Mouse (Mus musculus) adrenal gland, postnatal 10 days (tissue): ENCODE results near the gene Srarp. TPM values are rescaled to one million over a fixed set of nuclear protein-coding genes. Genes with fewer than 3 reads are reported as not detected.

Experiments used
- DNase-seq: peaks from one replicate; pipeline ENCODE4 v3.0.0; 2021; ENCODE audit warnings: mixed read lengths
- total RNA-seq, 2 experiments: library from RNA; stranded (reverse); gene quantifications; 2 replicates each; pipeline ENCODE4 v1.2.3; 2021

Srarp gene
- total RNA-seq, 2 experiments from 2014 or later: not detected

DNA sequence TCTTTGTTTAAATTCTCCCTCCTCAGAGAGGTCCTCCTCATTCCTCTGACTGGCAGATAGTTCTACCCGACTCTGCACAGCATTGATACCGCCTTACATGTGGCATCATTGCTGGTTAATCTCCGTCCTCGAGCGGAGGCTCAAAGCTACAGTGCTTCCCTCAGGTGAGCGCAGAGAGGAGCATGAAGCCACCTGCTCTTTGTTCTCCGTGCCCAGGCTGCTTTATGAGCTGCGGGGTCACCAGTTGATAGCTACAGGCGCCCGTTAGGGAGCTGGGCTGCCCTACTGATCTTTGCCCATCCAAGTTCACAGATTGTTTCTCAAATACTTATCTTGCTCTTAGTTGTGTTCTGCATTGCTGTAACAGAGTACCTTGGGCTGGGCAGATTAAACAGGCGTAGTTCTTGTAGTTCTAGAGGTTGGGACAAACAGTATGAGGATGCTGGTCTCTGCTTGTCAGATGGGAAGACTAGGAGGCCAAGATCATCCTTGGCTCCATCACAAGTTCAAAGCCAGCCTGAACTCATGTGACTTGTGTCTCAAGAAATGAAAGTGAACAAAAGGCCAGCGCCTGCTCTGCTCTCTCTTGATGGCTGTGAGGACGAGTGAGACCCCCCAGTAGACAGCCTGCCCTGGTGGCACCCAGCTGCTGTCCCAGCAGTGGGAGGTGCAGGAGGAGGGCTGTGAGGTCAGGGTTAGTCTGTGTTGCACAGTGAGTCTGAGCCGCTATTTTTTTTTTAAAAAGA, 20.5 kb upstream of the Srarp start:
- DNase-seq: no peak

DNA sequence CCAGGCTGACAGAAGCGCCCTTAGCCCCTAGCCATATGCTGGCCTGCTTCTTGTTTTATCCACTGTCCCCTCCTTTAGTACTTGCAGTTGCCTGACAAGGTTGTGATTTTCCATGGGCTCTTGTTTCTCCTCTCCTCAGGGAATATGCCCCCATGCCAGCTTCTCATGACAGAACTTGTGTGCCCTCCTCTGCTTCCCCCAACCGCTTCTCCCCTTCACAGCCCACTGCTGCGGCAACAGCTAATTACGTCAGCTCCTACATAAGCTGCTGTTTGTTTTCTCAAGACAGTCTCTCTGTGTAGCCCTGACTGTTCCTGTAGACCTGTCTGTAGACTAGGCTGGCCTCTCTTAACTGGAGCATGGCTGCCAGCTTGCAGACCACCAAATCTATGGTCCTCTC, 19.6 kb upstream of the Srarp start:
- DNase-seq: no peak

DNA sequence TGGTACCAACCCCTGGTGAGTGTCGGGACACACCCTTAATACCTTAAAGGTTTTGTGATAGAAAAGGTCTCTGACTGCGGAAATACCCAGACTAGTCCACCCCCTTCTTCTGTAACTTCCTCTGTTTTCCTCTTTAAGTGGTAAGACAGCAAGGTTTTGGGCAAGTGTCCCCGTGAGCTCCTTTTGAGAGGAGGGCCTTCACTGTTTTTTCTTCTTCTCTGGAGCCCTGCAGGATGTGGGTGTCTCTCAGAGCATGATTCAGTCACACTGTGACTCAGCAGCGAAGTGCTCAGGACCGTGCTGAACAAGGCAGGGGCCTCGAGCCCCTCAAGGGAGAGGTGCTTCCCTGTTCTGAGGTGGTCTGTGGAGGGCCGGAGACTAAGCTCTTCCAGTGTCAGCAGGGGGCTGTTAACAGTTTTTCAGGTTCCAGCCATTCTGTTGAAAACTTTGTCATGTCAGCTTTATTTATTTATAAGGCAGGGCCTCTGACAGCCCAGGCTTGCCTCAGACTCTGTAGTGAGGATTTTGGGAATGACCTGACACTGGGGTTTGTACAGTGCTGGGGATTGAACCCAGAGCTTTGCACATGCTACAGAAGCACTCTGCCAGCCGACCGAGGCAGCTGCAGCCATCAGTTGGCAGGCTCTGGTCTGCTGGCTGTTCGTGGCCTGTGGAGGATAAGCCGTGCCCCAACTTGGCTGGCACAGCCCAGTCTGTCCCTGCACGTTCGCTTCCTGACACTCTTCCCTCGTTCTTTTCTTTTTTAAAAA, 18.9 kb upstream of the Srarp start:
- no peak for DNase-seq

DNA sequence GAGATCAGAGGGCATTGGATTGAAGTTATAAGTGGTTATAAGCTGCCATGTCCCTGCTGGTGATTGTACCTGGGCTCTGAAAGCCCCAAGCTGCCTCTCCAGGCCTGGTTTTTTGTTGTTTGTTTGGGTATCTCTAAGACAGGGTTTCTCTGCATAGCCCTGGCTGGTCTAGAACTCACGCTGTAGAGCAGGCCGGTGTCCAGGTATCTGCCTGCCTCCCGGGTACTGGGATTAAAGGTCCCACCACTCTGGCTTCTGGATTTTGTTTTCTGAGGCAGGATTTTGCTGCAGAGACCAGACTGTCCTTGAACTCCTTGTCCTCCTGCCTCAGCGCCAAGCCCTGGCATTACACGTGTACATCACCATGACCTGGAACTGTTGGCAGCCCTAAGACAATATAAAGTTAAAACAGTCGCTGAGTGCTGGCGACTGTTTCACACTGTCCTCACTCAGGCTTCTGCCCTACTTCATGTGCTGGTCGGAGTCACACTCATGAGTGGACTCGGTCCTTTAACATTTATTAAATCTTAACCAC, 16.1 kb upstream of the Srarp start:
- DNase-seq: no peak

DNA sequence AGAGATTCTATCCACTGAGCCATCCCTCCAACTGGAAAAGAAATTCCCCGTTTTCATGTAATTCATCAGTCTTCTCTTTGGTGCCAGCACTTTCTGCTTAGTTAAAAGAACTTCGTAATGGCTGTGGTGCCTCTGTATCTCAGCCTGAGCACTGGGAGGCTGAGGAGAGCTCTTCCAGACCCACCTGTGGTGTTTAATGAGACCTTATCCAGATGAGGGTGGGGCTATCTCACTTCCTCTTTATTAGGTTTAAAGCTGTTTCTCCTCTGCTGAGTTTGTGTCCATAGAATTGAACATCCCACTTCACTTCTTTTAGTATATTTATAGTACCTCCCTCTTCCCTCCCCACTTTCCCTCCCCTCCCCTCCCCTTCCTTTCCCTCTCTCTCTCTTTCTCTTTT, 15.3 kb upstream of the Srarp start:
- no peak for DNase-seq

DNA sequence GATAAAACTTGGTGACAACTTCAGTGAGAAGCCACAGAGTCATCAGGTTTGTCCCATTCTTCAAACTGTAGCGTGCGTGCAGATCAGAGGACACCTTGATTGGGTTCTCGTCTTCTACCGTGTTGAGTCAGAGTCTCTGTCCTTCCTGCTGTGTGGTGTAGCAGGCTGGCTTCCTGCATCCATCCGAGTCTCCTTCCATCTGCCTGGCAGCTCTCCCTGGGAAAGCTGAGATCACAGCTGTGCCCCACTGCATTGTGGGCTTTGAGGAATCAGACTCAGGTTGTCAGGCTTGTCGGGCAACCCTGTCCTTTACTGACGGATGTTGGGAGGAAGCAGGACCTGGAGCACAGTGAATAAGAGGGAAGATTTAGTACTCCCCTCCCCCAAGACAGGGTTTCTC, 10.3 kb upstream of the Srarp start:
- DNase-seq: no peak

DNA sequence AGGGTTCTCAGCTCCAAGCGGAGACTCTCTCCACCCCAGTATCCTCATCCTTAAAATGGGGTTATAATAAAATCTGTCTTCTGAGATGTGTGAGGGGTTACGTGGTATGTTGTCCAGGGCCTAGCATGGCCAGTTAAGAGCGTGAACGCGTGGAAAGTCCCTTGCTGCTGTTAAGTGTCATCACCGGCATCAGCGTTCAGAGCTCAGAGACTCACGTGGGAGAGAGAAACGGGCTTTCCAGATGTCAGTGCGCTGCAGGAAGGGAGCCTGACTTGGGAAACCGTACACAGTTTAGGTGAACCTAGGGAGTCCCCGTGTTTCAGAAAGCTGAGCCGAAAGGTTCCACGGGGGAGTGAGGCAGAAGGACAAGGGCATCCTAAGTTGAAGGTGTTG, 9.4 kb upstream of the Srarp start:
- DNase-seq: no peak

DNA sequence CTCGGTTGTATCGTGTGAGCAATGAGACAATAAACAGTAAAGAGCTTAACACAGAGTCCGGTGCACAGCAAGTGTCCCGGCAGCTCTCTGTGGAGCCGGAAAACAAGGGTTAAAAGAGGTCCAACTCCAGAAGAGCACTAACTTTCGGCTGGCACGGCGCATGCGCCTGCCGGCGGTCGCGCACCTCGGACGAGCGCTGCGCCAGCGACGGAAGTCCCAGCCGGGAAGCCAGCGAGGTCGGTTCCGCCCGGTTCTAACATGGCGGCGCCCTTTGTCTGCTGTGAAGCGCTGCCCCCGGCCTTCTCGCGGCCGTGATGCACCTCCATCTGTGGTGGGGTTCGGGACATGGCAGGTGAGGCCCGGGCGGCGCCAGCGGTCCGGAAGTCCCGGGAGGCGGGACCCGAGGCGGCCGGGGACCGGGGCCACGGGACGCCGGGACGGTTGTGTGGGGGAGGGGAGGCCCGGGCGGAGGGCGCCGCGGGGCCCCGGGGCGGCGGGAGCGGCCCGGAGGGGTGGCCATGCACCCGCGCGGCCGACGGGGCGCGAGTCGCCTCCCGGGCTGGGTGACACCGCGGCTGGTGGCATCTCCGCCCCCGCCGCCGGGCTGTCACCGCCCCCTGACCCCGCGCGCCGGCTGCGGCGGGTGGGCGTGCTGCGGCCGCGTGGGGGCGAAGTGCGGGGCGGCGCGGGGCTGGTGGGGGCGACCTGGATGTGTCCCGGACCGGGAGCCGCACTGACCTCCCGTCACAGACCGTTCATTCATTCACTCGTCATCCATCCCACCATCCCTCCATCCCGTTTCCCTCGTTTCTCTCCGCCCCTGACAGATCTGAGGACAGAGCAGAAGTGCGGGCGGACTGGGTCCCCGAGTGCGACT, 8.8 kb upstream of the Srarp start, which contains the start of gene Zbtb17:
Gene Zbtb17, plus strand, starts transcription at position 204 of the 877 bp plus-strand sequence.
- peak; percentile 94 for DNase-seq

DNA sequence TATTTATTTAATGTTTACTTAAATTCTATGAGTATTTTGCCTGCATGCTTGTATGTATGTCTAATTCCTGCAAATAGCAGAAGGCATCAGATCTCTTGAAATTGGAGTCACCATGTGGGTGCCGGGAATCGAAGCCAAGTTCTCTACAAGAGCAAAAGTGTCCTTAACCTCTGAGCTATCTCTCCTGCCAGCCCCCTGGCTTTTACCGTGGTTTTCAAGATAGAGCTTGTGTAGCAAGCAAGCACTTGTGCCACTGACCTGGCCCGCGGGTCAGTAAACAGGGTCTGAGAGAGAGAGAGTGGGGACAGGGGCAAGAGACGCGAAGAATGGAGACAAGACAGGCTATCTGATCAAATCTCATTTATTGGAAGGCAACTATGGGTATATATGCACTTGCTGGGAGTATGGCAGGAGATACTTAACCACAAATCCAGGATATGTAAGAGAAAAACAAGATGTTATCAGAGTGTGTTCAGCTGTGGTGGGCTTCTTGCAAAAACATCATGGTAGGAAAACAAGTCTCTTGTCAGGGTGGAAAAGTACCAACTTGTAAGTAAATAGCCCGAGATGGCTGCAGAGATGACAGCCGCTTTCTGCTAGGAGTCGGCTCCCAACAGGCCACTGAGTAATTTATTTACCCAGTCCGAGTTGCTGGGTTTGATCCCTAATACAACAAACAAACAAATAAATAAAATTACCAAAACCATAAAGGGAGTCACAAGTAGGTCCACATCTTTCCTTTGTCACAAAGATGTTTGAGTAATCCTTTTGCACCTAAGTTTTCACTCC, 7.9 kb upstream of the Srarp start:
- no peak for DNase-seq

DNA sequence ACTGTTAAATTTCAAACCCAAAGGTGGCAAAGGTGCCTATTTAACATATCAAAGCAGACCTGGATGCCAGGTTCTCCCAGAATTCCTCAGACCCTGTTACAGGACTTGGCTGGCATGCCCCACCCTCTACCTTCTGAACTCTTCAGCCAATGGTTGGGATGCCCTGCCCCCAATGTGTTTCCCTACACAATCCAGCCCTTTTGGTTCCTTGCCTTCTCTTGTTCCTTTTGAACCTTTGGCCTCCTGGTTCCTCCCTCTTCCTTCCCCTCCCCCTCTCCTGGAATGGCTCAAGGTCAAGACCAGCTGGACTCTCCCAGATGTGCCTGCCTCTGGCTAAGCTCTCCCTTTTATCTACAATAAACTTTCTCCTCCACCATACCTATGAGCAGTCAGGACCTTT, 5.0 kb upstream of the Srarp start:
- no peak for DNase-seq

DNA sequence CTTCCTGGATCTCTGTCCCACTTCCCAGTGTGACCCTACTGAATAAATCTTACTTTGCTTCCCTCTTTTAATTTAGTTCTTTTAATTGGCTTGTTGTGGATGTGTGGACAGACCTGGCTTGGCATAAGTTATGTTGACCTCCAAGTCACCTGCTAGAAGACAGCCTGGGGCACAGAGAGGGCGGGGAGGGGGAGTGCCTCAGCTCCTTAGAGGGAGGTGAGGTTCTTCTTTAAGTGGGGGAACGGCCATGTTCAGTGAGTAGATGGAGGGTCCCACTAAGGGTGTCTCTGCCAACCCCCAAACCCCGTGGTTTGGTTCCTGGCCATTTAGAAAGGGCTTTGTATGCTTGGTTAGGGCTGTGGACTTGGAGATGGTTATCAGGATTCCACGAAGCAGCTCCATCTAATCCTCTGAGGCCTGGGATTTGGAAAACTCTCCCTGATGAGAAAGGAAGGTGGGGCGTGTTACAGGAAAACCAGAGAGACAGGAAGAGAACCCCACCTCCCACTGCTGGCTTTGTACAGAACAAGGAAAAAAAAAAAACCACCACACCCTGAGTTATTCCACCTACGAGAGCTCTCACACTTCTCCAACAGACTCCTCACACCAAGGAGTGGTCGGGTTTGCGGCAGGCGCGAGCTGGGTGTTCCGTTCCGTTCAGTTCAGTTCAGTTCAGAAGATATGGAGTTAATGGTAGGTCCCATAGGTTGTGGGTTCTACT, 3.3 kb upstream of the Srarp start:
- DNase-seq: no peak

DNA sequence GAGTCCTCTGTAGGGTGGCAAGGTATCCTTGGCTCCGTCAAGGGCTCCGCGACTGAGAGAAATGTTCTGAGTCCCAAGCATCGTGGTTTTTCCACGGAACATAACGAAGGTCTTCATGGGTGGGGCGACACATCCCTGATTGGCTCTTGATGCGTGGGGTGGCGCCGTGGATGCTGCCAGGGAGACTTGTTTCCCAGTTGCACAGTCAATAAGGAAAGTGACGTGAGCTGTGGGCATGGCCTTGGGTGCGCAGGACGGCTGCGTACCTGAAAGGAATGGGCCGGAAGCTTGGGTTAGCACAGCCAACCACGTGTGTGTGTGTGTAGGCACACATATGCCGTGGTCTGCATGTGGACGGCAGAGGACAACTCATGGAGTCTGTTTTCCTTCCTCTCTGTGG, 2.7 kb downstream of the Srarp start:
- no peak for DNase-seq

DNA sequence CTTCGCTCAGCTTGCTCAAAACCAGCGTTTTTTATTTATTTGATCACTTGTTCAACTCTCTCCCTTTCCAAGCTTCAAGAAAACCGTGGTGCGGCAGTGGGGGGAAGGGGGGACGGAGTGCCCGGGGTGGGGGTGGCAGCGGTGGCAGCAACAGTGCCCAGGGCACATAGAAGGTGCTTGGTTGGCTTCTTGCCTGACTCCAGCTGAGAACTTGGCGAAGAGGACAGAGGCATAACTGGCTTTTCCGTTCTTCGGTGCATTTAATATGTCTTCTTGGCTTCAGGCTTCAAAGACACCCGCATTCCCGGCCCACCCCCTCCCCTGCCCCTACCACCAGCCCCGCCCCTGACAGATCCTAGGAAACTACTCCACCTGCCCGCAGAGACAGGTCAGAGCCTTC, 3.2 kb downstream of the Srarp start:
- DNase-seq: no peak

DNA sequence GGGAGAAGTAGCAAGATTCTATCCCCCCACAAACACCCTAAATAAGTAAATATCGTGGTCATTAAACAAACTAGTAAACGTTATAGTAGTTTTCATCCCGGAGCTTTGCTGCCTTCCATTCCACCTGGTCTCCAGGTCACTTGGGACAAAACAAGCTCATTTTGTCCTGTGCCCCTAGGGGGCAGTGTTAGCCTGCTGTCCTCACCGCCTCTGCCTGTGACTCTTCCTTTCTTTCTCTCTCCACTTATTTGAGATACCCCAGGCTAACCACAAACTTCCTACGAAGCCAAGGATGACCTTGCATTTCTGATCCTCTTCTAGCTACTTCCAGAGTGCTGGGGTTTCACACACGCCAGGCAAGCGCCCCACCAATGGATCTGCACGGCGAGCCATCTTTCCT, 4.9 kb downstream of the Srarp start:
- peak; percentile 86 for DNase-seq

DNA sequence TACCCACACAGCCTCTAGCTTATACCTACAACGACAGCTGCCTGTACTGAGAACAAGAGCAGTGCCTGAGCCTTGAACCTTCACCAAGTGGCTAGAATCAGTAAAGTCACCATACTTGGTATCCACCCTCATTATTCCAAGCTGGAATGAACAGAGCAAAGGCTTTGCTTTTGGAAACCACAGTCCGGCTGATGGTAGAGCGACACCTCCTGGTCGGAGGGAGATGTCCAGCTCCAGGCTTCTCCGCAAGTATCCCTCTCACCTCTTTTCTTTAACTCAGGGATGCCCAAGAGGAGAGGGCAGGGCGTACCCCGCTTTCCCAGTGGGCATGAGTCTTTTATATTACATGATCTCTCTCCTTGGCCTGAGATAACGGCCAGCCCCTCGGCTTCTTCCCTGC, 6.1 kb downstream of the Srarp start:
- peak; percentile 68 for DNase-seq

DNA sequence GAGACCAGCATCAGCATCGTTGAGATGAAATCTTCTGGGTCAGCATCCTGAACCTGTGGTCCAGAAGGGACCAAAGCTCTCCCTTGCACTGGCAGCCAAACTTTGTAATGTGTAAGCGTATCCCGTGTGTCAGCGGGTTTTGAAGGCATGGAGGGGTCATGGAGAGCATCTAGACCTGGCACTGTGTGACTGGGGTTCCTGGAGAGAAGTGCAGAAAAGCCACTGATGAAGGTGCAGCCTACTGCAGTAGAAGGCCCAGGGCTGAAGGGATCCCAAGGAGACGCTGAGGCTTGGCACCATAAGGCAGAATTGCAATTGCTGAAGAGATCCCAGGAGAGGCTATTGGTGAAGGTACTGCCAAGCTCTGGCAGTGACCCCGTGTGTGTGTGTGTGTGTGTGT, 6.5 kb downstream of the Srarp start:
- DNase-seq: peak; percentile 53

DNA sequence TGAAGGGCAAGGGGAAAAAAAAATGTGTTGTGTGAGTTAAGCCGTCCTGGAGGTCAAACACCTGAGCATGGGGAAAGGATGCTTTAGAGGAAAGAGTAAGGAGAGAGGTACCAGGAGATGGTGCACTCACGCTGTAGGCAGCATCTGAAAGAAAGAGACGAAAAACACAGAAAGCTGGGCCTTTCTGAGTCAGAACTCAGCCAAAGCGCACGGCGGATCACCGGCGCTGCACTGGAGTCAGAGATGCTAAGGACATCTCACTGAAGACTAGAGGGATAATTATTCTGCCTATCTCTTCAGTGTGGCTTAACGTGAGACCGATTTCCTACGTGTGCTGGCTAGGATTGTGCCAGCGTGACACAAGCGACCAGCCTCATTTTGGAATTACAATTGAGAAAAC, 8.0 kb downstream of the Srarp start:
- DNase-seq: no peak

DNA sequence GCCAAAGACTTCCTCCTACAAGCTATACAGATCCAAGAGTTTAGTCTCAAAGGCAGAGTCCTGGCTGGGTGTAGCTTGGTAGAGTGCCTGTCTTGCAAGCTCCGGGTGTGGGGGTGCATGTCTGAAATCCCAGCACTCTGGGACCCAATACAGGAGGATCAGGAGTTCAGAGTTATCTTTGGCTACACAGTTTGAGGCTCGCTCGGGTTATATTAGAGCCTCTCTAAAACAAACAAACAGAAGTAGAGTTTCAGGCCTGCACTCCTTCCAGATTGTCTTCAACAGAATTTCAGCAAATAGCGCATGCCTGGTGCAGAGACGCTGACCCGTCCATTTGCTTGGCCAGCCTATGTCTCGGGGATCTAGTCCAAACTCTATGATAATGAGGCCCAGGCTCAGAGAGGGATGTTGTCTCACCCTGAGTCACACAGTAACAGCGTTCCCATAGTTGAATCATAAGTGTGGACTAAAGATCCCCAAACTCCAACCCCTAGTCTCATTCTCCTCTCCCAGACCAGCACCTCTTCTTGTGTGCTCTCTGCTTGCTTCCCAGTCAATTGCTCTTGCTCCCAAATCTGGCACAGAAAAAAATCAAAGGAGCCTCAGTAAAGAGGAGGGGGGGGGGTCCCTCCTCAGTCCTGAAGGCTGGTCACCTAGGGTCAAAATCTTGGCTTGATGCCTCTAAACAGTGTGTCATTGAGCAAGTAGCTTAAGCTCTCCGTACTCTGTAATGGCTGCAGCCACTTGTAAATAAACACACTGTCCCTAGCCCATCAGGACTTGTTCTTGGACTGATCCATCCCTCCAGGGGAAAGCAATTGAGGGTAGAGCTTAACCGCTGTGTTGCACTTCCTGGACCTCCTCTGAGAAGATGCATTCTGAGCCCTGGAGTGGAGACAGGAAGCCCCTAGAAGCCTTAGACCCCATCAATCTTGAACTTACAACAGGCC, 8.8 kb downstream of the Srarp start:
- no peak for DNase-seq
